Mouse (Mus musculus) lung, embryonic 14.5 days (tissue): ENCODE data around the gene Gnas. TPM values are rescaled to one million over a fixed set of nuclear protein-coding genes. Genes with fewer than 3 reads are reported as not detected.

Experiments used
- ATAC-seq: fragments of 200-750 bp; cut with Nextera tagmentation; 2 replicates; pipeline ENCODE4 v1.8.0; 2017; ENCODE audit warnings: mild to moderate bottlenecking, moderate TSS enrichment, moderate library complexity; ENCODE audit not compliant: insufficient read depth
- DNase-seq: peaks from one replicate; pipeline ENCODE4 v3.0.0-alpha.2; 2015
- H3K27ac ChIP-seq: fragments of 300-500 bp; sonication (generic); 2 replicates; pipeline ENCODE4 v1.5.1; 2014; ENCODE audit warnings: low read depth, mild to moderate bottlenecking, moderate library complexity
- H3K27me3 ChIP-seq: fragments of 300-500 bp; sonication (generic); 2 replicates; pipeline ENCODE4 v1.6.1; 2014; ENCODE audit warnings: low read length, control low read depth; ENCODE audit not compliant: insufficient read depth
- H3K36me3 ChIP-seq: fragments of 300-500 bp; sonication (generic); 2 replicates; pipeline ENCODE4 v1.6.1; 2014; ENCODE audit warnings: control low read depth; ENCODE audit not compliant: insufficient read depth
- H3K4me1 ChIP-seq: fragments of 300-500 bp; sonication (generic); 2 replicates; pipeline ENCODE4 v1.6.1; 2014; ENCODE audit warnings: antibody characterized with exemption, control low read depth; ENCODE audit not compliant: insufficient read depth
- H3K4me2 ChIP-seq: fragments of 300-500 bp; sonication (generic); 2 replicates; pipeline ENCODE4 v1.6.1; 2014; ENCODE audit warnings: mild to moderate bottlenecking
- H3K4me3 ChIP-seq: fragments of 300-500 bp; sonication (generic); 2 replicates; pipeline ENCODE4 v1.5.1; 2014; ENCODE audit warnings: low read depth, low read length
- H3K9ac ChIP-seq: fragments of 300-500 bp; sonication (generic); 2 replicates; pipeline ENCODE4 v1.6.1; 2014
- H3K9me3 ChIP-seq: fragments of 300-500 bp; sonication (generic); 2 replicates; pipeline ENCODE4 v1.6.1; 2016; ENCODE audit warnings: low read depth, low read length, control low read depth
- CTCF ChIP-seq: IDR thresholded peaks from 2 replicates; pipeline ENCODE4 v1.5.1; 2016; ENCODE audit warnings: antibody characterized with exemption, low read depth
- WGBS: fragments of 180-500 bp; shearing (Covaris S2); extraction: QIAGEN DNeasy Blood & Tissue Kit; methylation state at CpG from one replicate; pipeline ENCODE4 v1.1.7; 2014; 5-methylcytosine and 5-hydroxymethylcytosine counted together
- microRNA counts: library from miRNA; unstranded; fragments of <30 nt; microRNA quantifications from one replicate; lab custom pipeline; 2016
- microRNA-seq: library from miRNA; unstranded; fragments of <30 nt; microRNA quantifications from one replicate; pipeline ENCODE4, GENCODE M21; 2016; ENCODE audit warnings: borderline number of aligned reads
- polyA plus RNA-seq: library from polyadenylated mRNA; unstranded; fragments of >200 nt; fragmentation: Nextera tagmentation; extraction: Ambion mirVana; gene quantifications from 2 replicates; pipeline ENCODE4 v1.2.1, GENCODE M21; 2014

Gnas gene
- polyA plus RNA-seq, 1 experiment from 2014 or later = 2,011 TPM

DNA sequence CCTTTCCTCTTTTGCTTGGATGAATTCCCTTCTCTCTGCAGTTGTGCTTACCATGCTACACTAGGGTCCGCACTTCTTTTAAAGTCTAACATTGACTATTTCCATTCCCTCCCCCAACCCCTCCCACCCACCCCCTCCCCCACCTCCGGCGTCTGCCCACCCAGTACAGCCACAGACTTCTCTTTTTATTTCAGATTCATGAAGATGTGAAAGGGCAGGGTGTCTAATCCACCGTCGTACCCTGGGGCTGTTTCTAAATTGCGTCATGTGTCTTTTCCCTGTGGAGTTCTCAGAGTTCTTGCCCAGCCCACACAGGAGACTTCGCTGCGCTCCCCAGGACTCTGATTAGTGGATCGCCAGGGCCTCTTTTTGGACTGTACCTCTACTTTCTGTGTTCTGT, 108.4 kb downstream of the Gnas start:
- Histone ChIP-seq H3K36me3 (no peaks in the 10 kb centered on the region), H3K4me2 (no peak overlapping the region), H3K9me3 (no peaks in the 10 kb centered on the region), H3K4me3 (no peak overlapping the region), H3K4me1 (no peaks in the 10 kb centered on the region), H3K27me3 (no peaks in the 10 kb centered on the region), H3K9ac (no peak overlapping the region), H3K27ac (no peak overlapping the region)
- DNase-seq (no peak), ATAC-seq (no peak)
- TF ChIP-seq CTCF = no peak
- 77% methylated on average over 9 of the region's 9 CpGs for WGBS

DNA sequence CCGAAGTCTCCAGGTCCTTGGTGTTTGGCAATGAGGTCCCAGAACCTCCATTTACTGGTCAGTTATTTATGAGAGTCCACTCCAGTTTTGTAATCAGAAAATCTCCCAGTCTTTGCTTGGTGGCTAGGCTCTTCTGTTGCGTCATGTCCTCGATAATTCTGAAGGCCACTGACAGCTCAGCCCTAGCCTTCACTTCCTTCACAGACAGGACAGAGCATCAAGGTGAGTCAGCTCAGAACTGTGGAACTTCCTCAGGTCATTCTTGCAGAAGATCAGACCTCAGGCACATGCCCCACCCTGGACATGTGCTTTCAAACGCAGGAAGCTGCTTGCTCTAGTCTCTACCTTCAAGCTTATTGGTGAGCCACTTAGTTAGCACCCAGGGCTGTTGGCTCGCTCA, 109.3 kb downstream of the Gnas start:
- ATAC-seq (no peak), DNase-seq (no peak)
- Histone ChIP-seq H3K36me3 (no peaks in the 10 kb centered on the region), H3K9ac (no peak overlapping the region), H3K27ac (no peak overlapping the region), H3K9me3 (no peaks in the 10 kb centered on the region), H3K4me3 (no peak overlapping the region), H3K27me3 (no peaks in the 10 kb centered on the region), H3K4me2 (no peak overlapping the region), H3K4me1 (no peaks in the 10 kb centered on the region)
- 75% methylated on average over 5 of the region's 5 CpGs for WGBS
- no peak for TF ChIP-seq CTCF

MicroRNA genes within 50 kb of the gene (microRNA counts, 519-probe panel; counts per million panel counts)
- microRNA mmu-miR-296-3p (lab: Ali Mortazavi, UCI) (30.5 counts per million), microRNA mmu-miR-296-5p (lab: Ali Mortazavi, UCI) (3,435 counts per million, percentile 70 among the panel's probes with 10 or more counts), microRNA mmu-miR-298 (lab: Ali Mortazavi, UCI) (1,394 counts per million, percentile 7 among the panel's probes with 10 or more counts)

Small RNA genes within 50 kb of the gene (microRNA-seq; reads per million reads assigned to microRNA genes)
- not detected for gene Gm27591
- gene Mir296 = 6,656 reads per million, percentile 91 among the genes with 10 or more reads in this experiment
- 3,899 reads per million, percentile 86 among the genes with 10 or more reads in this experiment for gene Mir298

Other genes starting within 250 kb of the Gnas start
- gene Stx16, start 208.0 kb upstream of the Gnas start, polyA plus RNA-seq = 9.6 and 10.3 TPM in 2 replicates
- gene Npepl1, start 174.0 kb upstream of the Gnas start, polyA plus RNA-seq = 56.5 and 56.8 TPM in 2 replicates
- gene Gm20721, start 62.4 kb downstream of the Gnas start, polyA plus RNA-seq = 11.3 and 14.7 TPM in 2 replicates
- gene Nelfcd, start 131.5 kb downstream of the Gnas start, polyA plus RNA-seq = 143 and 144 TPM in 2 replicates
- 172 and 179 TPM in 2 replicates for gene Ctsz, start 154.7 kb downstream of the Gnas start, polyA plus RNA-seq
- 7.2 and 10.0 TPM in 2 replicates for gene Tubb1, start 166.4 kb downstream of the Gnas start, polyA plus RNA-seq
- gene Atp5e, start 179.8 kb downstream of the Gnas start, polyA plus RNA-seq = 838 and 911 TPM in 2 replicates
- gene Prelid3b, start 188.8 kb downstream of the Gnas start, polyA plus RNA-seq = 116 and 117 TPM in 2 replicates